In genomic region chr6:124920318-124921085, GRCm38 (mm10) we compare ENCODE assay signal across 8 mouse cellular contexts. TPM values are rescaled to one million over a fixed set of nuclear protein-coding genes. Genes with fewer than 3 reads are reported as not detected.
A peak's percentile ranks its signal among the peaks of the same experiment; 100 is the strongest.
DNase-seq lines count a peak whose midpoint lies in the region; ATAC-seq and TF ChIP-seq lines count a peak whose summit lies in the region.

No protein-coding gene starts in this region.

- H3ac ChIP-seq in myocyte (ENCODE audit: control insufficient read depth, insufficient read length) = no peak overlapping the region

- WGBS in embryonic facial prominence, embryonic 13.5 days = 25% methylated on average over 9 of the region's 9 CpGs
- 34% methylated on average over 9 of the region's 9 CpGs for WGBS in intestine, embryonic 14.5 days

- no peaks in the 10 kb centered on the region for H3K27me3 ChIP-seq in embryonic facial prominence, embryonic 13.5 days
- no peaks in the 10 kb centered on the region for H3K27me3 ChIP-seq in intestine, embryonic 14.5 days (replicated peaks; ENCODE audit: control insufficient read depth, insufficient read depth, low read length)
- no peaks in the 10 kb centered on the region for H3K27me3 ChIP-seq in myocyte (ENCODE audit: control insufficient read depth, insufficient read depth, insufficient read length)

- DNase-seq in layer of hippocampus, adult 2 months (ENCODE audit: low spot score in 2 of 2) = no peak
- no peak for DNase-seq in layer of hippocampus, adult 11-12 months (ENCODE audit: low spot score)
- DNase-seq in intestine, embryonic 14.5 days (ENCODE audit: low spot score) = no peak
- no peak for DNase-seq in right cerebral cortex, postnatal 36 days (ENCODE audit: low spot score in 2 of 2)
- DNase-seq in urinary bladder, adult 2 months (ENCODE audit: low spot score) = no peak

- TF ChIP-seq POLR2A in myocyte (IDR thresholded peaks at IDR 0.05; ENCODE audit: insufficient read length, low read depth) = no peak

- no peak for ATAC-seq in embryonic facial prominence, embryonic 13.5 days (ENCODE audit: insufficient number of reproducible peaks, insufficient read depth, low FRiP score, low TSS enrichment, low read depth)
- no peak for ATAC-seq in intestine, embryonic 14.5 days (replicated peaks; ENCODE audit: low FRiP score, low TSS enrichment, low read depth)
- no peak for ATAC-seq in megakaryocyte progenitor cell, adult 5-6 weeks (replicated peaks; ENCODE audit: poor library complexity)

- H3K9ac ChIP-seq in embryonic facial prominence, embryonic 13.5 days = peak overlapping the region; percentile 49
- peak overlapping the region; percentile 32; the same call in 1 of the 2 replicates for H3K9ac ChIP-seq in intestine, embryonic 14.5 days (ENCODE audit: low read length)

- H3K4me2 ChIP-seq in embryonic facial prominence, embryonic 13.5 days = peak overlapping the region; percentile 91
- peak overlapping the region; percentile 82 for H3K4me2 ChIP-seq in intestine, embryonic 14.5 days (ENCODE audit: low read length)
- peak overlapping the region; percentile 77 for H3K4me2 ChIP-seq in myocyte (ENCODE audit: low read depth)

- H3K27ac ChIP-seq in layer of hippocampus, adult 2 months = peak overlapping the region; percentile 99
- peak overlapping the region; percentile 100 for H3K27ac ChIP-seq in embryonic facial prominence, embryonic 13.5 days
- peak overlapping the region; percentile 99 for H3K27ac ChIP-seq in intestine, embryonic 14.5 days (ENCODE audit: low read depth)

- H3K4me1 ChIP-seq in embryonic facial prominence, embryonic 13.5 days = peaks cover 49% of the 10 kb centered on the region
- H3K4me1 ChIP-seq in intestine, embryonic 14.5 days (replicated peaks; ENCODE audit: control insufficient read depth, insufficient read depth, low read length) = peaks cover 46% of the 10 kb centered on the region

- H3K79me2 ChIP-seq in myocyte (ENCODE audit: control insufficient read depth, insufficient read depth) = peaks cover 16% of the 10 kb centered on the region

- no peaks in the 10 kb centered on the region for H3K36me3 ChIP-seq in embryonic facial prominence, embryonic 13.5 days
- H3K36me3 ChIP-seq in intestine, embryonic 14.5 days (ENCODE audit: control insufficient read depth, insufficient read depth, low read length) = no peaks in the 10 kb centered on the region
- no peaks in the 10 kb centered on the region for H3K36me3 ChIP-seq in myocyte (ENCODE audit: control insufficient read depth, insufficient read depth)

- peak overlapping the region; percentile 51 for H3K4me3 ChIP-seq in layer of hippocampus, adult 2 months
- peak overlapping the region; percentile 37 for H3K4me3 ChIP-seq in embryonic facial prominence, embryonic 13.5 days
- H3K4me3 ChIP-seq in intestine, embryonic 14.5 days (ENCODE audit: low read depth, low read length) = peak overlapping the region; percentile 25; the same call in 1 of the 2 replicates
- H3K4me3 ChIP-seq in myocyte = no peak overlapping the region

- no peak for TF ChIP-seq CTCF in layer of hippocampus, adult 2 months (conservative IDR thresholded peaks at IDR 0.05)

- H3K9me3 ChIP-seq in embryonic facial prominence, embryonic 13.5 days = no peaks in the 10 kb centered on the region
- no peaks in the 10 kb centered on the region for H3K9me3 ChIP-seq in intestine, embryonic 14.5 days (ENCODE audit: control insufficient read depth, low read length)

TF ChIP-seq in myocyte, 11 proteins besides CTCF, POLR2A, EP300 and RAD21:
- no peak for TF ChIP-seq TCF3 (IDR thresholded peaks at IDR 0.05; ENCODE audit: insufficient read length, low read depth)
- TF ChIP-seq CEBPB (IDR thresholded peaks at IDR 0.05; ENCODE audit: insufficient read depth, poor library complexity, severe bottlenecking) = no peak
- no peak for TF ChIP-seq SRF (IDR thresholded peaks at IDR 0.05; ENCODE audit: control insufficient read depth, insufficient read length, low read depth)
- TF ChIP-seq E2F4 (IDR thresholded peaks at IDR 0.05; ENCODE audit: insufficient read depth) = no peak
- no peak for TF ChIP-seq REST (IDR thresholded peaks at IDR 0.05; ENCODE audit: insufficient read depth, insufficient read length)
TF ChIP-seq in myocyte: peak in this region for 0.

RNA-seq across cellular contexts. Expression of gene Ptms, which starts 0.6 kb away (rescaled TPM):
- total RNA-seq in layer of hippocampus, adult 2 months (2021) = 1,000 to 10,000 TPM in 1 of 2 experiments, 100 to 1,000 TPM in 1; 991 to 1,057 TPM
- 327 and 349 TPM in 2 replicates for polyA plus RNA-seq in embryonic facial prominence, embryonic 13.5 days (2015; fragmentation: Nextera tagmentation; extraction: Ambion mirVana)
- polyA plus RNA-seq in intestine, embryonic 14.5 days (2014; fragmentation: Nextera tagmentation; extraction: Ambion mirVana) = 232 and 257 TPM in 2 replicates
- polyA plus RNA-seq in myocyte (2012; fragmentation: generic; extraction: Trizol) = 1,462 TPM
- total RNA-seq in megakaryocyte progenitor cell, adult 5-6 weeks (2015) = 15.9 and 18.8 TPM in 2 replicates
- 14.0 and 26.1 TPM in 2 replicates for total RNA-seq in megakaryocyte progenitor cell, adult 5-6 weeks (2017)
- polyA plus RNA-seq in urinary bladder, adult 2 months (2012; rRNA removed) = 807 and 1,011 TPM in 2 replicates

RNA-seq across cellular contexts. Expression of gene Lag3, which starts 9.0 kb away (rescaled TPM):
- 1 to 10 TPM; 1.3 to 1.7 TPM for total RNA-seq in layer of hippocampus, adult 2 months (2021)
- polyA plus RNA-seq in embryonic facial prominence, embryonic 13.5 days (2015; fragmentation: Nextera tagmentation; extraction: Ambion mirVana) = 2.9 and 3.7 TPM in 2 replicates
- polyA plus RNA-seq in intestine, embryonic 14.5 days (2014; fragmentation: Nextera tagmentation; extraction: Ambion mirVana) = 1.8 and 2.1 TPM in 2 replicates
- polyA plus RNA-seq in myocyte (2012; fragmentation: generic; extraction: Trizol) = 0.41 TPM
- 0.81 and 1.3 TPM in 2 replicates for total RNA-seq in megakaryocyte progenitor cell, adult 5-6 weeks (2015)
- total RNA-seq in megakaryocyte progenitor cell, adult 5-6 weeks (2017) = 0.08 and 1.0 TPM in 2 replicates
- 1.3 and 1.9 TPM in 2 replicates for polyA plus RNA-seq in urinary bladder, adult 2 months (2012; rRNA removed)

RNA-seq across cellular contexts. Expression of gene Mlf2, which starts 10.7 kb away (rescaled TPM):
- 100 to 1,000 TPM; 627 to 642 TPM for total RNA-seq in layer of hippocampus, adult 2 months (2021)
- polyA plus RNA-seq in embryonic facial prominence, embryonic 13.5 days (2015; fragmentation: Nextera tagmentation; extraction: Ambion mirVana) = 342 and 360 TPM in 2 replicates
- 352 and 357 TPM in 2 replicates for polyA plus RNA-seq in intestine, embryonic 14.5 days (2014; fragmentation: Nextera tagmentation; extraction: Ambion mirVana)
- 384 TPM for polyA plus RNA-seq in myocyte (2012; fragmentation: generic; extraction: Trizol)
- total RNA-seq in megakaryocyte progenitor cell, adult 5-6 weeks (2015) = 71.3 and 82.7 TPM in 2 replicates
- 57.0 and 58.8 TPM in 2 replicates for total RNA-seq in megakaryocyte progenitor cell, adult 5-6 weeks (2017)
- polyA plus RNA-seq in urinary bladder, adult 2 months (2012; rRNA removed) = 273 and 291 TPM in 2 replicates

RNA-seq across cellular contexts. Expression of gene Cd4, which starts 32.5 kb away (rescaled TPM):
- under 1 TPM; 0.18 to 0.47 TPM for total RNA-seq in layer of hippocampus, adult 2 months (2021)
- polyA plus RNA-seq in embryonic facial prominence, embryonic 13.5 days (2015; fragmentation: Nextera tagmentation; extraction: Ambion mirVana) = 0.37 TPM in 1 of 2 replicates, not detected in the other
- 0.28 and 0.37 TPM in 2 replicates for polyA plus RNA-seq in intestine, embryonic 14.5 days (2014; fragmentation: Nextera tagmentation; extraction: Ambion mirVana)
- not detected for polyA plus RNA-seq in myocyte (2012; fragmentation: generic; extraction: Trizol)
- 0.42 and 1.0 TPM in 2 replicates for total RNA-seq in megakaryocyte progenitor cell, adult 5-6 weeks (2015)
- total RNA-seq in megakaryocyte progenitor cell, adult 5-6 weeks (2017) = 0.08 and 1.0 TPM in 2 replicates
- 1.3 and 2.1 TPM in 2 replicates for polyA plus RNA-seq in urinary bladder, adult 2 months (2012; rRNA removed)

RNA-seq across cellular contexts. Expression of gene Cops7a, which starts 44.8 kb away (rescaled TPM):
- total RNA-seq in layer of hippocampus, adult 2 months (2021) = 100 to 1,000 TPM; 136 to 151 TPM
- polyA plus RNA-seq in embryonic facial prominence, embryonic 13.5 days (2015; fragmentation: Nextera tagmentation; extraction: Ambion mirVana) = 124 and 138 TPM in 2 replicates
- polyA plus RNA-seq in intestine, embryonic 14.5 days (2014; fragmentation: Nextera tagmentation; extraction: Ambion mirVana) = 155 and 159 TPM in 2 replicates
- polyA plus RNA-seq in myocyte (2012; fragmentation: generic; extraction: Trizol) = 142 TPM
- 86.3 and 90.2 TPM in 2 replicates for total RNA-seq in megakaryocyte progenitor cell, adult 5-6 weeks (2015)
- 56.1 and 61.8 TPM in 2 replicates for total RNA-seq in megakaryocyte progenitor cell, adult 5-6 weeks (2017)
- 162 and 183 TPM in 2 replicates for polyA plus RNA-seq in urinary bladder, adult 2 months (2012; rRNA removed)
